Mouse (Mus musculus) heart, postnatal 0 days (tissue): ENCODE measurements around the gene Gm42421. TPM values are rescaled to one million over a fixed set of nuclear protein-coding genes. Genes with fewer than 3 reads are reported as not detected.

Experiments used
- ATAC-seq: fragments of 200-750 bp; cut with Nextera tagmentation; 2 replicates; pipeline ENCODE4 v1.8.0; 2017; ENCODE audit warnings: low read depth, moderate number of reproducible peaks, moderate library complexity; ENCODE audit not compliant: insufficient read depth
- DNase-seq: peaks from one replicate; pipeline ENCODE4 v3.0.0-alpha.2; 2016; ENCODE audit warnings: low spot score
- H3K27ac ChIP-seq: fragments of 300-500 bp; sonication (generic); 2 replicates; pipeline ENCODE4 v1.5.1; 2014; ENCODE audit warnings: low read depth, mild to moderate bottlenecking
- H3K27me3 ChIP-seq: fragments of 300-500 bp; sonication (generic); 2 replicates; pipeline ENCODE4 v1.6.1; 2014; ENCODE audit warnings: low read length, mixed read lengths; ENCODE audit not compliant: control insufficient read depth, insufficient read depth
- H3K36me3 ChIP-seq: fragments of 300-500 bp; sonication (generic); replicated peaks from 2 replicates; pipeline ENCODE4 v1.6.1; 2014; ENCODE audit warnings: low read length, mixed read lengths; ENCODE audit not compliant: control insufficient read depth, insufficient read depth
- H3K4me1 ChIP-seq: fragments of 300-500 bp; sonication (generic); 2 replicates; pipeline ENCODE4 v1.6.1; 2014; ENCODE audit warnings: antibody characterized with exemption; ENCODE audit not compliant: control insufficient read depth, insufficient read depth
- H3K4me2 ChIP-seq: fragments of 300-500 bp; sonication (generic); 2 replicates; pipeline ENCODE4 v1.6.1; 2014; ENCODE audit warnings: low read depth, mild to moderate bottlenecking, low read length, moderate library complexity
- H3K4me3 ChIP-seq: fragments of 300-500 bp; sonication (generic); 2 replicates; pipeline ENCODE4 v1.5.1; 2014; ENCODE audit warnings: low read depth, low read length
- H3K9ac ChIP-seq: fragments of 300-500 bp; sonication (generic); replicated peaks from 2 replicates; pipeline ENCODE4 v1.6.1; 2014; ENCODE audit warnings: low read depth, low read length, mixed read lengths
- H3K9me3 ChIP-seq: fragments of 300-500 bp; sonication (generic); replicated peaks from 2 replicates; pipeline ENCODE4 v1.6.1; 2016; ENCODE audit warnings: low read length; ENCODE audit not compliant: control insufficient read depth
- CTCF ChIP-seq: IDR thresholded peaks from 2 replicates; pipeline ENCODE4 v1.5.1; 2016; ENCODE audit warnings: antibody characterized with exemption, control low read depth, low read depth
- EP300 ChIP-seq: IDR thresholded peaks from 2 replicates; pipeline ENCODE4 v1.6.1; 2016; ENCODE audit warnings: antibody characterized with exemption, low read depth
- WGBS: fragments of 180-500 bp; shearing (Covaris S2); extraction: QIAGEN DNeasy Blood & Tissue Kit; methylation state at CpG from one replicate; pipeline ENCODE4 v1.1.7; 2014; 5-methylcytosine and 5-hydroxymethylcytosine counted together
- polyA plus RNA-seq: library from polyadenylated mRNA; unstranded; fragments of >200 nt; fragmentation: Nextera tagmentation; extraction: Ambion mirVana; gene quantifications from 2 replicates; pipeline ENCODE4 v1.2.1, GENCODE M21; 2015
- total RNA-seq: library from RNA; depleted of rRNA; stranded (reverse); fragments of >200 nt; gene quantifications from 2 replicates; pipeline ENCODE4 v1.2.3, GENCODE M21; 2014; ENCODE audit warnings: low replicate concordance

The Gm42421 gene
- total and polyA plus RNA-seq, 2 experiments from 2014 or later = 0.29 to 5.8 TPM

DNA sequence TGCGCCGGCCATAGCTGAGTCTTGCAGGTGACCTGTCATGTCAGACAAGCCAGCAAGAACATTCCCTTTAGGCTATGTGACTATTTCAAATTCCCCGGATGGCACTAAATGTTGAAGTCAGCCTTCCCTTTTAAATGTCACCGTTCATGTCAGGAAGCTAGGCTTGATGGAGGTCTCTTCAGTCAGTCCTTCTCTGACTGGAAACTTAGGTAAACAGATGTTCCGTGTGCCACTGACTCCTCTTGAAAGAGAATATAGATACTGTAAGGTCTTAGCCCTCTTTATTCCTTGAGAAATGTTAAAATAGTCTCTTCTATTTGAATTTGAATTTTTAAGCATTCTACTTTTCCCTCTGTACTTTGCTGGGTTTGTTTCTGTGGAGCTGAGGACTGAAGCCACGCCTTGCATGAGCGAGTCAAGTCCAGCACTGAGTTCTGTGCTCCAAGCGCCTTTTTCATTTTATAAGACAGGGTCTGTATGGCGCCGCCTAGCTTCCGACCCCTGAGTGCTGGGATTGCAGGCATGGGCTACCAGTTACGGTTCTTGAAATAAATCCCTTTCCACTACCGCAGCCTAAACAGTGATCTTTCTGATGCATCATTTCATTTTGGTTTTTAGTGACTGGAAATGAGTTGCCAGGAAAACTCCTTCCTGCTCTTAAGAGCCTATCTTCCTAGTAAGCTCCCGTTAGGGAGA is 30.2 kb upstream of the Gm42421 start, which contains the start of gene Ankrd61:
Gene Ankrd61, minus strand, starts transcription at position 51 of the 696 bp plus-strand sequence.
- H3K9me3 ChIP-seq = no peaks in the 10 kb centered on the region
- TF ChIP-seq EP300 (no peak), CTCF (no peak)
- H3K9ac ChIP-seq = no peak within 1 kb of the TSS
- H3K27me3 ChIP-seq = no peaks in the 10 kb centered on the region
- no peak for ATAC-seq
- 82% methylated on average over 14 of the region's 14 CpGs for WGBS
- H3K4me3 ChIP-seq = no peak within 1 kb of the TSS
- no peak for DNase-seq
- H3K4me1 ChIP-seq = no peaks in the 10 kb centered on the region
- peaks cover 62% of the 10 kb centered on the region for H3K36me3 ChIP-seq
- H3K4me2 ChIP-seq = no peak within 1 kb of the TSS
- no peak within 1 kb of the TSS for H3K27ac ChIP-seq

DNA sequence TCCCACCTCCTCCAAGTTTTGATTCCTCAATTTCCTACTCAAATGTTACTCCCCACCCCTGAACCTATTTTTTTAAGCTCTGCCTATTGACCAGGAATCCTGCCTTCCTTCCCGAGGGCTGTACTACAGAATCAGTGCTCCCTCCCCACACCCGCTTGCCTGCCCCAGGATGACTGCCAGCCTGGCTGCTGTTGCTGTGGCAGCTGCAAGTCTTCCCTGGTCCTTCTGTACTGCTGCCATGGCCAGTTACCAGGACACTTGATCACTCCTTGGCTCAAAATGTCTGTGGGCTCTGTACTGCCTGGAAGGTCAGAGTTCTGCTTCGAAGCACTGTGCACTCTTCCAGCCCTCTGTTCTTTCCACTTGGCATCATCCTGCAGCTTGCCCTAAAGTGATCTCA is 25.9 kb upstream of the Gm42421 start:
- Histone ChIP-seq H3K27me3 (no peaks in the 10 kb centered on the region), H3K9ac (no peak overlapping the region), H3K27ac (no peak overlapping the region), H3K4me3 (no peak overlapping the region), H3K4me2 (no peak overlapping the region), H3K4me1 (0 out of 2 replicates have a peak, but pooled peaks cover 3% of the 10 kb centered on the region), H3K36me3 (peaks cover 75% of the 10 kb centered on the region), H3K9me3 (no peaks in the 10 kb centered on the region)
- 77% methylated on average over 3 of the region's 3 CpGs for WGBS
- TF ChIP-seq CTCF (no peak), EP300 (no peak)
- ATAC-seq = no peak
- no peak for DNase-seq

DNA sequence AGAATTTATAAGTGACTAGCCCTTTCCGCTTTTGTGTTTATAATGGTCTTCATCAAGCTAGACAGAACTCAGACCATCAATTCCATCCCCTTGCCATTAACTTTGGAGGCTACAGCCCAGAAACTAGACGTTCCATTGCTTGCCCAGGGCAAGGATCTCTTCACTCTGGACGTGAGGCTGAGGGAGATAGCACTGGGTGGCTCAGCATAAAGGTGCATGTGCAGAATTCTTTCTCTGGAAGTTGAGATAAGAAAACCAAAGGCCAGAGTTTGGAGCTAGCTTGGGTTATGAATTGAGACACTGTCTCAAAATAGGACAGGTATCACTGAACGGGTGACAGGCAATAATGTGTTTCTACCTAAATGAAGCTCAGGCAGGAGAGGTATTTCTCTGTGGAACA is 24.2 kb upstream of the Gm42421 start:
- H3K36me3 ChIP-seq = peaks cover 59% of the 10 kb centered on the region
- 60% methylated on average over 4 of the region's 4 CpGs for WGBS

DNA sequence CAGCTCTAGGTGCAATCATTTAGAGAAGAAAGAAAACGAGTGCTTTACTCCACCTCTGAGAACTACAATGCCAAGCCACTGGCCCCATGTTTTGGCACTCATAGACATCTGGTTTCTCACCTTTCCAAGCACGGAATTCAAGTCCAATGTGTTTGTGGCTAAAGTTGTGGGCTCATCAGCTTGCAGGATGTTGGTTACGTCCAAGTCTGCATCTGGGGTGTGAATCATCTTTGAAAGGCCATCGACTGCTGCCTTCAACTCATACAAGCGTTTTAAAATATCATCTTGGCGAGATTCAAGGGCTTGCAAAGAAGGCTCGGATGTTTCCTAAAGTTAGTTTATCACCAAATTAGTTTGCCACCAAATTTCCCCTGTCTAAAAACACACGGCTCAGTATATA is 21.5 kb upstream of the Gm42421 start:
- H3K4me3 ChIP-seq = no peak overlapping the region
- no peaks in the 10 kb centered on the region for H3K27me3 ChIP-seq
- peaks cover 10% of the 10 kb centered on the region; the same call in 1 of the 2 replicates for H3K4me1 ChIP-seq
- WGBS = 72% methylated on average over 8 of the region's 8 CpGs
- no peak overlapping the region for H3K9ac ChIP-seq
- no peak for TF ChIP-seq CTCF
- no peak for TF ChIP-seq EP300
- no peak overlapping the region for H3K4me2 ChIP-seq
- ATAC-seq (no peak), DNase-seq (no peak)
- no peak overlapping the region for H3K27ac ChIP-seq
- peaks cover 46% of the 10 kb centered on the region for H3K36me3 ChIP-seq
- no peaks in the 10 kb centered on the region for H3K9me3 ChIP-seq

More for the DNA sequence above, 24.2 kb upstream of the Gm42421 start:
- Histone ChIP-seq H3K4me3 (no peak overlapping the region), H3K9ac (no peak overlapping the region), H3K4me1 (peaks cover 5% of the 10 kb centered on the region; the same call in 1 of the 2 replicates), H3K9me3 (no peaks in the 10 kb centered on the region), H3K4me2 (no peak overlapping the region), H3K27ac (no peak overlapping the region), H3K27me3 (no peaks in the 10 kb centered on the region)
- TF ChIP-seq EP300 (no peak), CTCF (no peak)
- ATAC-seq = no peak
- no peak for DNase-seq

DNA sequence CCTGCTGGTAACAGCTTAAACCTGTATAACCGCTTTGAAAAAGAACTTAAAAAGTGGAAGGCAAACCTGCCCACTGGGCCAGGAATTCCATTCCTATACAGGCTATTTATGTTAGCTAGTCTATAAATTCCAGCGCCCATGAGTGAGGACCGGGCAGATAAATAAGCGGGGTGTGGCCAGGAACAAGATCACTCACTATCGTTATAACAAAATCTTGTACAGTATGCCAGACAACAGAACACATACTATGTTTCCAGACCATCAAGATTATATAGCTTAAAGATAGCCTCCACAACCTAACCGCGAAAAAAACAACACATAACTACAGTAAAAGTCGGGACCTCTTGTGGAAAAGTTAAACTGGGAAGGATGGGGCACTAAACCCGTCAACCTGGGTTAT is 19.0 kb upstream of the Gm42421 start:
- TF ChIP-seq CTCF (no peak), EP300 (no peak)
- H3K4me3 ChIP-seq = peak overlapping the region; percentile 73
- 2% methylated on average over 9 of the region's 9 CpGs for WGBS
- DNase-seq = no peak
- H3K4me1 ChIP-seq = peaks cover 10% of the 10 kb centered on the region; the same call in 1 of the 2 replicates
- peaks cover 31% of the 10 kb centered on the region for H3K36me3 ChIP-seq
- H3K9ac ChIP-seq = peak overlapping the region; percentile 63
- ATAC-seq = no peak
- no peaks in the 10 kb centered on the region for H3K27me3 ChIP-seq
- peak overlapping the region; percentile 95 for H3K27ac ChIP-seq
- no peaks in the 10 kb centered on the region for H3K9me3 ChIP-seq
- peak overlapping the region; percentile 82 for H3K4me2 ChIP-seq
